Mouse (Mus musculus) layer of hippocampus, adult 18-20 months (tissue): ENCODE data around the gene Ctss. TPM values are rescaled to one million over a fixed set of nuclear protein-coding genes. Genes with fewer than 3 reads are reported as not detected.
"Not testable (repeated sequence)": the region's sequence is repeated elsewhere in the genome, so short reads cannot be mapped to it uniquely, and the experiment has no call there.

ENCODE experiments used
- DNase-seq, 2 experiments: peaks; one replicate each; pipeline ENCODE4 v3.0.0; 2022; ENCODE audit warnings: low spot score in 2 of 2
- total RNA-seq, 2 experiments: library from RNA; stranded (reverse); gene quantifications; 2 replicates each; pipeline ENCODE4 v1.2.3; 2021

Gene Ctss
- total RNA-seq, 2 experiments from 2014 or later = 72.3 to 90.7 TPM

DNA sequence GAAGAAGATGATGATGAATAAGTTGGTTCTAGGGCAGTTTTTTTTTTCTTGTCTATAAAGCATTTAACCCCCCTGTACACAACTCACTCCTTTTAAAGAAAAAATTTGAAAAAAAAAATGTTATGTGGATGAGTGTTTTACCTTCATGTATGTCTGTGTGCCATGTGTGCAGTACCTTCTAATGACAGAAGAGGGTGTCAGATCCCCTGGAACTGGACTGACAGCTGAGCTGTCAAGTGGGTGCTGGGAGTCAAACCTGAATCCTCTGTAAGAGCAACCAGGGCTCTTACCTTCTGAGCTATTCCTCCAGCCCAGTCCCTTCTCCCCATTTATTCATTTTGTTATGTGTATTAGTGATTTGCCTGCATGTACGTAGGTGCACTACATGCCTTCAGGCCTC is 4.4 kb downstream of the Ctss start:
- DNase-seq = no peak

DNA sequence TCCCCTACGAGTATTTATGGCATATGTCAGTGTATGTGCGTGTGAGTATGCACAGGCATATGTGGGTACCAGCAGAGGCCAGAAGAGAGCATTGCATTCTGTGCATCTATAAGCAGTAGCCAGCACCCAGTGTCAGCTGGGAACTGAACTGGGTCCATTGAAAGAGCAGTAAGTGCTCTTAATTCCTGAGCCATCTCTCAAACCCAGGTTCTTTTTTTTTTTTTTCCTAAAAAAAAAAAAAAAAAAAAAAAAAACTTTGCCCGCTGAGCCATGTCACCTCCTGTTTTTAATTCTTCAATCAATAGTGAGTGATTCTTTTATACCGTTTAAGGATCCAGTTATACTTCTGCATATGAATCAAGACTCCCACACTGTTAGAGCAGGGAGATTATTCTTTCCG is 6.8 kb downstream of the Ctss start:
- no peak for DNase-seq

GRCm38 (mm10) chr3:95534927-95535326 is 8.3 kb downstream of the Ctss start:
- DNase-seq = no peak

DNA sequence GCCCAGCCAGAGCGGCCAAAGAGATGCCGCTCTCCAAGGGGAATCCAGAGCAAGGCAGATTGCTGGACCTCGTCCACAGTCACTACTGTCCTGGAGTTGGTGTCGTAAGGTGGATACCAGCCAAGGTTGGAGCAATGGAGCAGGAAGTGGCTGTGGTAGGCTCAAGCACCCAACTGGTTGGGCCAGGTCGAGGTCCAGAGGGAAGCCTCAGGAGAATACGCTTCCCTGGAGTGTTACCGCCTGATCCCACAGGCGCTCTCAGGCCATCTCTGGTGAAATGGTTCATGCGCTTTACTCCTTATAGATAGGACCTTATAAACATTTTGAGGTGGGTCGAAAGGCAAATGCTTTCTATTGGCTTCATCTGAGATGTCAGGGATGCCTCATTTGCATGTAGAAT is 12.3 kb downstream of the Ctss start:
- DNase-seq = no peak

GRCm38 (mm10) chr3:95539837-95540236 is 13.3 kb downstream of the Ctss start:
- no peak for DNase-seq

- not testable (repeated sequence) for DNase-seq
Observed at GRCm38 (mm10) chr3:95541186-95541585, 14.6 kb downstream of the Ctss start.

GRCm38 (mm10) chr3:95542171-95542570 is 15.6 kb downstream of the Ctss start:
- DNase-seq = no peak

DNA sequence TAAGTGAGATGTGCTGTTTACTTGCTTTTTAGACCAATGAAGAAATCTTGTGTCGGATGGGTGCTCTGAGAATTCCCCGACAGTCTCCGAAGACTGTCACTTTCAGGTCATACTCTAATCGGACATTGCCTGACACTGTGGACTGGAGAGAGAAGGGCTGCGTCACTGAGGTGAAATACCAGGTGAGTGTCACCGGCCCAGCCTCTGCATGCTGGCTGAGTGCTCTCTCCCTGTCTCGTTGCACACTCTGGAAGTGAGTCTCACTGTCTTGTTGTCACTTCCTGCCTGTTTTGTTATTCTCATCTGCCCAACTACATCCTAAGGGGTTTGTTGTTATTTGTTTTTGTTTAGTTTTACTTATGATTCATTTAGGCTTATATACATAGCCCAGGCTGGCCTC is 16.4 kb downstream of the Ctss start:
- DNase-seq = no peak

GRCm38 (mm10) chr3:95550176-95550575 is 23.6 kb downstream of the Ctss start:
- DNase-seq = no peak

DNA sequence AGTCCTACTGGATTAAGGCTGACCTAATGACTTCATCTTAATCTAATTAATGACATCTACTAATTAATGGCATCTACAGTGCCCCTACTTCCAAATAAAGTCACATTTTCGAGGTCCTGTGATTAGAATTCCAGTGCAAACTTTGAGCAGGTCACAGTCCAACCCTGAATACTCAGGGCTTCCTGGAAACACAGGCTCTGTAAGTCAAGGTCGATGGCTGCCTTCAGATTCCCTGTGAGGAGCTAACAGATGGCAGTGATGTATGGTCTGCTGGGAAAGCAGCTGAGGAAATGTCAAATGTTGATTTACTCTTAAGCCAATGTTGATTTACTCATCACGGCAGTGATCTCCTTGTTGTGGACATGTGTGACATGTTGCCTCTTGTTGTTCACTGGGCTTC is 27.4 kb downstream of the Ctss start:
- no peak for DNase-seq

DNA sequence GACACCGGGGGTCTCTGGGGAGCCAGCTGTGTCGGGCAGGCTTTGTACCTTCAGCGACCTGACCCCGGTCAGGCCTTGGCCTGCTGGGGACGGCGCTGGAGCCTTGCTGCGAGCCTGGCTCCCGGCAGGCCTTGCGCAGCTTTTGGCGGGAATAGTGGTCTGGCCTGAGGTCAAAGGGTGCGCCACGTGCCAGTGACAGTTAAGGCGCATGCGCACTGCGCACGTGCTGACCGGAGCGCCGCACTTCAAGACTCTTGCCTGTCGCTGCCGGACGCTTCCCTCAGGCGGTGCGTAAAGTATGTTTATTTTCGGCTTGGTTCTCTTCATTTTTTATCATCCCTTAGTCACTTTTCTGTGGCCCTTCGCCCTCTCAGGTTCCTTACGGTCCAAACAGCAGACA is 32.9 kb downstream of the Ctss start, which contains the start of gene Hormad1:
Gene Hormad1 (plus strand): TSS at position 241 of the 400 bp plus-strand sequence.
- DNase-seq = no peak

DNA sequence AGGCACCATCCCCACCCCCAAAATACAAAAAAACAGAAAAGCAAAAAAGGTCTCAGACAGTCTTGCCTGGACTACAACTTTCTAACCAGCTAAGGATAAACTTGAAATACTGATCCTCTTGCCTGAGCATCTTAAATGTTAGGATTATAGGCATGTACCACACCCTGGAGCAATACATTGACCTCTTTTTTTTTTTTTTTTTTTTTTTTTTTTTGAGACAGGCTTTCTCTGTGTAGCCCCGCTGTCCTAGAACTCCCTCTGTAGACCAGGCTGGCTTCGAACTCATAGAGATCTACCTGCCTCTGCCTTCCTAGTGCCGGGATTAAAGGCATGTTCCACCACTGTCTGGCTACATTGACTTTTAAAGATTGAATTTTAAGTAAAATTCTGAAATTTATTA is 34.2 kb downstream of the Ctss start:
- no peak for DNase-seq

DNA sequence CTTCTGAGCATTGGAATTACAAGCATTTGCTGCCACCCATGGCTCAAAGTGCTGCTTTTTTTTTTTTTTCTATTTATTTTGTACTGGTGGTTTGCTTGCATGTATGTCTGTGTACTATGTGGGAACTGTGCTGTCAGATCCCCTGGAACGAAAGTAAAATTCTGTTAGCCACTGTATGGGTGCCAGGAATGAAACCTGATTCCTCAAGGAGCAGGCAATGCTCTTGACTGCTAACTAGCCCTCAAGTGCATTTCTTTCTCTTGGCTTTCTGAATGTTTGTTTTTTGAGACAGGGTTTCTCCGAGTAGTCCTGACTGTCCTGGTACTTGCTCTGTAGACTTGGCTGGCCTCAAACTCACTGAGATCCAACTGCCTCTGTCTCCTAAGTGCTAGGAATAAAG is 35.2 kb downstream of the Ctss start:
- DNase-seq = no peak

DNA sequence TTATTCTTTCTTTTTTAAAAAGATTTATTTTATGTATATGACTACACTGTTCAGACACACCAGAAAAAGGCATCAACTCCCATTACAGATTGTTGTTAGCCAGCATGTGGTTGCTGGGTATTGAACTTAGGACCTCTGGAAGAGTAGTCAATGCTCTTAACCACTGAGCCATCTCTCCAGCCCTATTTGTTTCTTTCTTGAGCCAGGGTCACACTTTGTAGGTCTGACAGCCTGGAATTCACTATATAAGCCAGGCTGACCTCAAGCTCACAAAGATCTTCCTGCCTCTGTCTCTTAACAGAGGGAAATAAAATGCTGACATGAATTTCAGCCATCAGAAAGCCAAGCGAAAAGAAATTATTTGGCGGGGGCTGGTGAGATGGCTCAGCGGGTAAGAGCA is 43.0 kb downstream of the Ctss start:
- DNase-seq = no peak

- DNase-seq = no peak
Observed at GRCm38 (mm10) chr3:95587754-95588603, 61.4 kb downstream of the Ctss start.

- DNase-seq = peak; percentile 96 to 99
Observed at GRCm38 (mm10) chr3:95588604-95589086, 62.1 kb downstream of the Ctss start, which contains the start of gene Golph3l. Golph3l (plus strand) TSS chr3:95588934.

DNA sequence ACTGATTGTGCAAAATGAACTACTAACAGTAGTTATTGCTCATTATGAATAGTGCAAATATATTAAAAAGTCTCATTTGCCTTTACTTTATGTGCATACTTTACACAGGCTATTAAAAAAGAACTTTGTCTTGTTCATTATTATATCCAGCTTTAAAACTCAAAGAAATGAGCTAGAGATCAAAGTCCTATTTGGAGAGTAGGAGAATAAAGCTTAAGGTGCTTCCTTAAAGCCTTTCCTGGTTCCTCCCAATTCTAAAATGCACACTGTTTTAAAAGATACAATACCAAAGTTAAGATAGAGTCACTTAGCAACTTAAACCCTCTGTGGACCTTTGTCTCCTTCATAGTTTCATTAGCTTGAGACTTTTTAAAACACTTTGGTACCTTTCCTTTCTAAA is 72.1 kb downstream of the Ctss start:
- DNase-seq = no peak

GRCm38 (mm10) chr3:95601287-95601686 is 74.7 kb downstream of the Ctss start:
- no peak for DNase-seq

Other genes with a start within 250 kb of the Ctss start
- gene Mindy1, start 245.4 kb upstream of the Ctss start, total RNA-seq = 10 to 100 TPM; 19.2 to 21.0 TPM
- 10 to 100 TPM; 21.0 to 21.1 TPM for gene Prune1, start 244.7 kb upstream of the Ctss start, total RNA-seq
- under 1 TPM; 0.59 to 0.63 TPM for gene Anxa9, start 219.6 kb upstream of the Ctss start, total RNA-seq
- 10 to 100 TPM; 54.2 to 54.5 TPM for gene Cers2, start 212.0 kb upstream of the Ctss start, total RNA-seq
- 10 to 100 TPM; 31.9 to 38.0 TPM for gene Setdb1, start 169.6 kb upstream of the Ctss start, total RNA-seq
- gene 4930558C23Rik, start 123.9 kb upstream of the Ctss start, total RNA-seq = not detected
- gene Arnt, start 92.4 kb upstream of the Ctss start, total RNA-seq = 10 to 100 TPM; 31.4 to 32.7 TPM
- gene Ctsk, start 27.5 kb upstream of the Ctss start, total RNA-seq = 1 to 10 TPM; 2.3 to 2.9 TPM
- not detected for gene Hormad1, start 32.9 kb downstream of the Ctss start, total RNA-seq
- gene Golph3l, start 62.1 kb downstream of the Ctss start, total RNA-seq = 10 to 100 TPM; 22.5 to 25.9 TPM
- 100 to 1,000 TPM; 322 to 323 TPM for gene Ensa, start 98.2 kb downstream of the Ctss start, total RNA-seq
- gene Mcl1, start 132.0 kb downstream of the Ctss start, total RNA-seq = 10 to 100 TPM; 56.9 to 62.7 TPM
- gene Adamtsl4, start 161.1 kb downstream of the Ctss start, total RNA-seq = 1 to 10 TPM; 7.1 to 7.4 TPM
- 10 to 100 TPM in 1 of 2 experiments, 1 to 10 TPM in 1; 10.0 to 10.5 TPM for gene Ecm1, start 212.8 kb downstream of the Ctss start, total RNA-seq
- gene Tars2, start 233.4 kb downstream of the Ctss start, total RNA-seq = 10 to 100 TPM; 41.5 to 41.7 TPM